Mouse (Mus musculus): ENCODE results near the gene Slamf1. TPM values are rescaled to one million over a fixed set of nuclear protein-coding genes. Genes with fewer than 3 reads are reported as not detected.

Slamf1 gene
- 102 TPM for polyA plus RNA-seq (2017; shearing (Covaris generic))

DNA sequence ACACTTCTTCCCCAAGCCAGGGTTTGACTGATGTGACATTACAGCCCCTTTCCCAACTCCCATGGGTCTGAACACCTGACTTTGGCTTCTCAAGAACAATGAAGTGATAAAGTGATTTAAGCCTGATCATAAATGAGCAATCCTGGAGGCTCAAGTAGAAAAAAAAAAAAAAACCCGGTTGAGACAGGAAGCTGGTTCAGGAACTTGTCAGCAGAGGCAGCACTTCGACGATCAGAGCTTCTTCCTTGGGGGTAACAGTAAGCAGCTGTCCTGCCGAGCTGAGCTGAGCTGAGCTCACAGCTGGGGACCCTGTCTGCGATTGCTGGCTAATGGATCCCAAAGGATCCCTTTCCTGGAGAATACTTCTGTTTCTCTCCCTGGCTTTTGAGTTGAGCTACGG lies at the start of gene Slamf1:
Gene Slamf1 (plus strand): TSS at position 230 of the 400 bp plus-strand sequence.

GRCm38 (mm10) chr1:171839488-171839887 lies 72.6 kb downstream of the Slamf1 start, which contains the start of gene Cd84:
Cd84 (plus strand) TSS chr1:171839697.

Other genes starting within 250 kb of the Slamf1 start
- gene Itln1, start 231.8 kb upstream of the Slamf1 start, polyA plus RNA-seq (2017; shearing (Covaris generic)) = not detected
- 0.35 TPM for gene Cd244a, start 207.9 kb upstream of the Slamf1 start, polyA plus RNA-seq (2017; shearing (Covaris generic))
- gene Ly9, start 159.7 kb upstream of the Slamf1 start, polyA plus RNA-seq (2017; shearing (Covaris generic)) = 179 TPM
- gene Slamf7, start 114.1 kb upstream of the Slamf1 start, polyA plus RNA-seq (2017; shearing (Covaris generic)) = 17.1 TPM
- 555 TPM for gene Cd48, start 85.1 kb upstream of the Slamf1 start, polyA plus RNA-seq (2017; shearing (Covaris generic))
- gene Cd84, start 72.6 kb downstream of the Slamf1 start, polyA plus RNA-seq (2017; shearing (Covaris generic)) = 139 TPM
- 0.60 TPM for gene Gm10521, start 128.5 kb downstream of the Slamf1 start, polyA plus RNA-seq (2017; shearing (Covaris generic))
- 624 TPM for gene Slamf6, start 150.4 kb downstream of the Slamf1 start, polyA plus RNA-seq (2017; shearing (Covaris generic))